Mouse (Mus musculus) heart, postnatal 0 days (tissue): ENCODE measurements at regions not wholly inside any gene's neighbourhood (a gene's known extent, or its start where the extent isn't known, plus 50 kb on each side); places are given as distances from the start of the nearest gene placed in this dataset.
A peak's percentile ranks its signal among the peaks of the same experiment; 100 is the strongest.

Experiments used
- CTCF ChIP-seq: IDR thresholded peaks from 2 replicates; pipeline ENCODE4 v1.5.1; 2016; ENCODE audit warnings: antibody characterized with exemption, control low read depth, low read depth
- EP300 ChIP-seq: IDR thresholded peaks from 2 replicates; pipeline ENCODE4 v1.6.1; 2016; ENCODE audit warnings: antibody characterized with exemption, low read depth

- TF ChIP-seq EP300: no peak
- TF ChIP-seq CTCF: 0 out of 2 replicates have a peak, but pooled peaks have one; percentile 9
Measured at GRCm38 (mm10) chr1:151118982-151119381, 63.4 kb upstream of the Gm47985 start.
